Mouse (Mus musculus) lung, postnatal 10 days (tissue): Measurements from ENCODE around the gene Golm1.
"Not testable (repeated sequence)": the region's sequence is repeated elsewhere in the genome, so short reads cannot be mapped to it uniquely, and the experiment has no call there.

Experiments used
- DNase-seq: peaks from one replicate; pipeline ENCODE4 v3.0.0; 2021

Gene Golm1

GRCm38 (mm10) chr13:59642818-59643217 is 32.8 kb downstream of the Golm1 start:
- no peak for DNase-seq

DNA sequence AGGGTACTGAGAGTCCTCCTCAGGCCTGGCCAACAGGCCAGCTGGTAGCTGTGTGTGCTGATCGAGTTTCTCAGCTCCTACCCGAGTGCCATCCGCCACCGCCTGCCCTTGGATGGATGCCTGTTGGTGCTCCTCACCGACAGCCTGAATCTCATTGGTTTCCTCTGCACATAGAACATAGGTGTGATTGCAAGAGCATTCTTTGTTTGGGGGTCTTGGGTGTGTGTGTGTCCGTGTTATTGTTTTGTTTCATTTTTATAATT is 35.5 kb downstream of the Golm1 start:
- DNase-seq, result no peak

DNA sequence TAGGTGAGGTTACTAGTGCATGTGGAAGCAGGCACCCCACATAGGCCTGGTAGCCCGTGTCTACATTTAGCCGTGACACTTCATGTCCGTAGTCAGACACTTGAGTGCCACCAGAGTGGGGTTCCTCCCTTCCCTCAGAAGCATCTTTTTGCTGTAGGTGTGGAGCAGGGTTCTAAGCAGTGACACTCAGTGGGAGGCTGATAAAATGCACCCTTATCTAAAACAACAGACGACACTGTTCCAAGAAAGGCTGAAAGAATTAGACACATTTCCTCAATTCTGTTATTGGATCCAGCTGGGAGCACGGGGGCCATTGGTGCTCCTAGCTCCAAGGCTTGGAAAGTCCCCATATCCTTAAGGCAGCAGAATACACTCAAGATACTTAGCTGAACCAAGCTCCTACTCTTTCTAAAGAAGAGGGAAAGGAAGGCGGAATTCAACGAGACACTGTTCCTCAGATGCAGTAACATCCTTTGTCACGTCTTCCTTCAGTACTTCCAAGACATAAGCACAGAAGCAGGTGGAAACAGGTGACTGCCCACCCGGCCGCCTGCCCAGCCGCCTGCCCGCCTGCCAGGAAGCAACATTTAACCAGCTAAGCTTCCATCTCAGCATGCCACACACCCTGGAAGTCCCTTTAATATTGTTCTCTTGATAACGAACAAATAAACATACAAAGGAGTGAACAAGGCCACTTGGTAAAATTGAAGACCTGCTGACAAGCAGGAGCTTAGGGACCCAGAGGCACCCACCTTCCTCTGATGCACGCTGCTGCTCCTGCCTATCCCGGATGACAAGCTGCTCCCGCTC is 36.0 kb downstream of the Golm1 start:
- no peak for DNase-seq

DNA sequence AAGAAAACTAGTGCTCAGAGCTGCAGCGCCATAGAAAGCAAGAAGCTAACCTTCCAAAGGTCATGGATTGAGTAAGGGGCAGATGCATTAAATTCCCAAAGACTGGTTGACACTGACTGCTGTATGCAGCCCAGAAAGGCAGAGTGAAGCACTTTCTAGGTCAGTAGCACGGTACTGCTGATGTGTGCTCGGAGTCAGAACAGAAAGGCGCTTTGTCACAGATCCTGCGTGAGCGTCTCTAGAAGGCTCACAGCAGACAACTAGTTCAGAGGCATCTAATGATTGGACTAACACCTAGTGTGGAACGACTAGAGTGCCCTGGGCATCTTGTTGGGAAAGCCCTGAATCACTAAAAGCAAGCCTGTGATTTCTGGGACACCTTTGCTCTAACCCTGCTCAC is 37.8 kb downstream of the Golm1 start:
- no peak for DNase-seq

DNA sequence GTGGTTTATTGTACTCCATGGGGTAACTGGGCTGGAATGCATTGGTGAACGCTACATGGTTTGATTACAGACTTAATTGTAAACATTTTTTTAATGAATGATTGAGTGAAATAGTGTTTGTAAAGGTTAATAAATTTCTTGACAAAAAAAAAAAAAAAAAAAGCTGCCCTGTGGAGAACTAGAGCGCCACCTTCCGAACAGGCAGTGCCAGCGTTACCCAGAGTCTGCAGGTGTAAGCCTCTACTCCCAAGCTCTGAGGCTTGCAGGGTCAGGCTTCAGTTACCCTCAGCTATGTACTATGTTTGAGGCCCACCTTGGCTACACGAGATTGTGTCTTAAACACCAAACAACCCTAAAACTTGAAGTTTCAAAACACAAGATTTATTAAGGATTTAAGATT is 41.0 kb downstream of the Golm1 start:
- DNase-seq, result no peak

DNA sequence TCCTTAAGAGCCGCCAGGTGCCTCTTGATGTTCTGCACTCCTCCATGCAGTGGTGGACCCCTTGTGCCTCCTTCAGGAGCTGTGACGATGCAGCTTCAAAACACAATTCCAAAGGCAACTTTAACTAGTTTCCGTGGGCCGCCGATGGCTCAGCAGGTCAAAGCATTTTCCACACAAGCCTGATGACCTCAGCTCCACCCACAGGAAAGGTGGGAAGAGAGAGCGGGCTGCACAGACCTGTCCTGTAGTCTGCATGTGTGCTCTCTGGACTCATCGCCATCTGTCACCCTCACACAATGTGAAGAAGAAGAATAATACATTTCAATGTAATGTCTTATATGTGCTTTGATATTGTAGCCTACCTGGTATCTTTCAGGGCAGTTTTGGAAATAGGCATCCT is 48.9 kb downstream of the Golm1 start:
- no peak for DNase-seq

- DNase-seq, result no peak
Measured at GRCm38 (mm10) chr13:59624903-59625302, 50.7 kb downstream of the Golm1 start.

DNA sequence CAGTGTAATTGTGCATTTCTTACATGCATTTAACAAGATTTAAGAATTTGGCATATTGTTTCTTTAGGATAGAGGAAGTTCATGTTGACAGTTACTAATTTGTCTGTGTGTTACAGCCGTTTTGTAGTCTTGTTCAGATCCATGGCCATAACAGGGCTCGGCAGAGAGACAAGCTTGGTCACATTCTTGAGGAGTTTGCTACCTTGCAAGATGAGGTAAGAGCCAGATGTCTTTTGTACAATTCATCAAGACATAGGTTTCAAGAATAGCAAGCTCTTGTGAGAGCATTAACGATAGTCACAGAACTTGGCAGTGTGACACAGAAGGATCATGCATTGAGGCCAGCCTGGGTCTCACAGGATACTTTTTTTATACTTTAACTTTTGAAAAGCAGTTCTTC is 51.2 kb downstream of the Golm1 start:
- DNase-seq, result no peak

DNA sequence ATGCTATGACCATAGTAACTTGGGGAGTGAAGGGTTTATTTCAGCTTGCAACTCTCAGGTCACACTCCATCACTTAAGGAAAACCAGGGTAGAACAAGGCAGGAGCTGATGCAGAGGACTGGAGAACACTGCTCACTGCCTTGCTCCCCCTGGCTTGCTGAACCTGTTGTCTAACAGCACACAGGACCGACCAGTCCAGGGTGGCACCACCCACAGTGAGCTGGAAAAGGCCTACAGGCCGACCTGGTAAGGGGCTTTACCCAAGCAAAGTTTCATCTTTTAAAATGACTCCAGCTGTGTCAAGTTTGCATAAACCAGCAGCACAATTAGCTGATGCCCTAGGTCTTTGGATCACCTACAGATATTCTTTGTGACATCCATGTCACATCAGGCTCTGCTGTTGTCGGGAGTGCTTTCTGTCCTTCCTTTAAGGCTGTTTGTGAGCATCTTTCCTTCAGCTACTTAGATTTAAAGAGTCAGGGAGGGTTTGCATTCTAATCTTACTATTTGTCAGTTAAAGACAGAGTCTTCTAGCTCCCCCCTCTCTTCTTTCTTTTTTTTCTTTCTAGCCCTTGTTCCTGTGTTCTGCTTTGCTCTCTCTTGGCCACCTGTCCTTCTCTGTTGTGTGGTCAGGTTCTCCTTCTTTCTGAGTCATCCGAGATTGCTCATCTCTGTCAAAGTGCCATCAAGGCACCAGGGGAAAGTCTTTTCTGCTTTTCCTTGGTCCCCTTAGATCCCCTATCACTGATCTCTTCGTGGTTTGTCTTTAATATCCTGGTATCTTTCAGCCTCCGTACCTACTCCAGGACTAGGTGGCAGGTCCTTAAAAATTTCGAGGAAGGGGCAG is 53.7 kb downstream of the Golm1 start:
- DNase-seq, result no peak

DNA sequence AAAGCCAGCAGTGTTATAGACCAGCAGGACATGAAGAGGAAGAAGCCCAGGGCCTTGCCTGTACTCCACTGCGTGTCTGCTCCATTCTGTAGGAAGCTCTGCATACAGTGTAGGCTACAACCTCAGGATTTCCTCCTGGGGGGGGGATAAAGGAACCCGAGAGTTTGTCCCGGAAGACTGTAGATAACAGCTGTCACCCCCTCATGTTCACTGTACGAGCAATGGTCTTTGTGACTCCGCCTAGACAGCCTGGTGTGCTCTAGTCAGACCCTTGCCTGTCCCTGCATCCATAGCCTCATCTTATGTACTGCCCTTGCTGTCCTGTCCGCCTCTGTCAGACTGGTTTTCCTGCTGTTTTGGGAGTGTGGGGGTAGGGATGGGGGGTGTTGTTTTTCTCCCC is 57.1 kb downstream of the Golm1 start:
- DNase-seq, result no peak

- no peak for DNase-seq
Measured at GRCm38 (mm10) chr13:59615554-59615953, 60.1 kb downstream of the Golm1 start.

GRCm38 (mm10) chr13:59615152-59615551 is 60.5 kb downstream of the Golm1 start:
- no peak for DNase-seq

GRCm38 (mm10) chr13:59613868-59614267 is 61.7 kb downstream of the Golm1 start:
- no peak for DNase-seq

DNA sequence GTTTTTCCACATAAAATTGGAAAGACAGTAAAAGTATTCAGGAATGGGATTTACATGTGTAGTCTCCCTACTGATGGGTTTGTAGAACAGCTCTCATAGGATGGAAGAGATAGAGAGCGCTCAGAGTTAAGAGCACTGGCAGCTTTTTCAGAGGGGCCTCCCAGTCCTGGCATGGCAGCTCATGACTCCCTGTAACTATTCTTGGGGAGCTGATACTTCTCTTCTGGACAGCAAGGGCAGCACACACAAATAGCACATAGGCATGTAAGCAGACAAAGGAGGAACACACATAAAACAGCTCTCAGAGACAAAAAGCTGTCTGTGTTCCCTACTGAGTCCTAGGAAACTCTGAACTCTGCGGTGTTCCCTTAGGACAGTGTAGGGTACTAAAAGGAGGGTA is 65.2 kb downstream of the Golm1 start:
- DNase-seq, result no peak

- no peak for DNase-seq
Measured at GRCm38 (mm10) chr13:59609885-59610284, 65.7 kb downstream of the Golm1 start.

DNA sequence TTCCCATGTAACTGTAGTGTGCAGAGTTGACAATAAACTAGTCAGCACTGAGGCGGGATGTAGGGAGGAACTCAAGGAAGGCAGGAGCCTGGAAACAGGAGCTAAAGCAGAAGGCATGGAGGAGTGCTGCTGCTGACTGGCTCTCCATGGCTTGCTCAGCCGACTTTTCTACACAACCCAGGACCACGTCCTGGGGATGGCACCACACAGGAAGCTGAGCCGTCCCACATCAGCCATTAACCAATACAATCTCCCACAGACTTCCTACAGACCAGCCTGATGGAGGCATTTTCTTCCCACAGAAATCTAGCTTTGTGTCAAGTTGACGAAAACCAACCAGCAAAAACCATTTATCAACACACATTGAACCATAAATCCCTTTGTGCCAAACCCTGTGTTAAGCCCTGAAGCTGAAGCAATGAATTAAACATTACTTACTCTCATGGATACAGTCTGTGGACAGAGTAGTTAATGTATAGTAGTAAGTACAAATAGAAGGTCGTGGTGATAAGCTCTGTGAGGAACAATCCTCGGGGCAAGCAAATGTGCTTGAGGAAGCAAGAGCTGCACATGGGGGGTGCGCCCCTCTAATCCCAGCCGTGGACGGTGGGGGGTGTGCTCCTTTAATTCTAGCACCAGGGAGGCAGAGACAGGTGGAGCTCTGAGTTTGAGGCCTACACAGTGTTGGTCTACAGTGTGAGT is 70.2 kb downstream of the Golm1 start:
- DNase-seq, result no peak

DNA sequence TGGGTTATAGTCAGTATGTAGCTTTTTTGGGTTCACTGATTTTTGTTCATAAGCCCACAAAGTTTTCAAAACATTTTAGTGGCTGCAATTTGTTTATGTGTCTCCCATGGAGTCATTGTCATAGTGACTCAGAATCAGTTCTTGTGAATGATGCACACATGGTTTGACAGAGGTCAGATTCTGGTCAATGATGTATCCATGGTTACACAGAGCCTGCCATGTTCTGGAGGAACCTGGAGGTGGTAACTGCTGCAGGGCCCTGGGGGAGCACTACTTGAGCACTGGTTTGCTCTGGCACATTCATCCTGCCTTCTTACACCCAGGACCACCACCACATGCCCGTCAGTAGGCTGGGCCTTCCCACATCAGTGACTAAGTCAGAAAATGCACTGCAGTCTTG is 71.1 kb downstream of the Golm1 start:
- no peak for DNase-seq

- DNase-seq, result no peak
Measured at GRCm38 (mm10) chr13:59603096-59603495, 72.5 kb downstream of the Golm1 start.

GRCm38 (mm10) chr13:59592630-59593029 is 83.0 kb downstream of the Golm1 start:
- DNase-seq, result no peak

- DNase-seq, result not testable (repeated sequence)
Measured at GRCm38 (mm10) chr13:59592058-59592457, 83.6 kb downstream of the Golm1 start.

DNA sequence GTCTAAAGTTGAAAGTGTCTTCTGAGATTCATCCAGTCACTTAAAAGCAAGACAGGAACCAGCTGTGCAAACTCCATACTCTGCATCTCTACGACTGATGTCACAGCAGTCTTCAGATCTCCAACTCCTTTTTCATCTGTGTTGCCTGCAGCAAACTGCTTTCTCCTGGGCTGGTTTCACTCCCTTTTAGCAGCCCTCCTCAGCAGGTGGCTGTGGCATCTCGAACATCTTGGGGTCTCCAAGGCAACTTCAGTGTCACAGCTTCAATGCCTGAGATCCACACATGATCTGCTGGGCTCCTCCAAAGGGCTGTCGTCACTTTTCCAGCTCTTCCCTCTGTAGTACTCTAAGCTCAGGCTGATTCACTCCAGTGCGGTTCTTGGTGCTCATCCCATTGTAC is 84.9 kb downstream of the Golm1 start:
- no peak for DNase-seq

GRCm38 (mm10) chr13:59589672-59590071 is 85.9 kb downstream of the Golm1 start:
- DNase-seq, result no peak

DNA sequence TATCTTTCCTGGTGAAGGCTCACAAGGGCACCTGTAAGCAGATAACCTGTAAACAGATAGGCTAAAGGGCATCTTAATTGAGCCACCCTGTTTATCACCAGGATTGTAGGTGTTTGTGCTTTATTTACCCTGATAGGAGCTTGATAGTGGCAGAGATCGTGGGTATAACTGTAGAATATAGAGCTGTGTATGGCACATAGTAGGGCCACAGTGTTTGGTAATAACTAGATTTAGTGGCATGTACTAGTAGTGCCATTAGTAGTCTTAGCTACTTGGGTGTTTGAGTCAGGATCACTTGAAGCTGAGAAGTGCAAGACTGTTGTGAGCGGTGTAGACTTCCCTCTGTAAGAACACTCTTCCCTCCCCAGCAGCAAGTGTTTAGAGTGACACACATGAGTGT is 88.4 kb downstream of the Golm1 start:
- DNase-seq, result no peak

DNA sequence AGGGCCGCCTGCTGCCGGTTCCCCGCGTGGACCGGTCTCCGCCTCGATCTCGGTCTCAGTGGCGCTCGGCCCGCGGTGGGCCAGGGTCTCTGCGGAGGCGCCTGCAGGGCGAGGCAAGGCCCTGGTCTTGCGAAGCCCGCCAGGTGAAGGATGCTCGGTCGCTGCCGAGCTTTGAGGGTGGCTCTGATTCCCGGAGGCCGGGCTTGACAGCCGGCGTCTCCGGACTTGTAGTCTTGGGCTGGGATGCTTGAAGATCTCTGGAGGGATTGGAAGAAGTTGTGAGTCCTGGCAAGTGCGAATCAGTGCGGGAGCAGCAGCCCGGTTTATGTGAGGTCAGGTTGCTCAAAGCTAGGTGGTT is 90.0 kb downstream of the Golm1 start:
- DNase-seq, result peak; percentile 42
